Mouse (Mus musculus): Measurements from ENCODE around the gene Ppif.

The Ppif gene

GRCm38 (mm10) chr14:25736140-25736539 lies 42.2 kb downstream of the Ppif start:
- DNase-seq (ENCODE audit: low read depth, low spot score), result no peak

- DNase-seq (ENCODE audit: low read depth, low spot score), result peak; percentile 97
Observed at GRCm38 (mm10) chr14:25736589-25736988, 42.6 kb downstream of the Ppif start.

GRCm38 (mm10) chr14:25738591-25739001 lies 44.6 kb downstream of the Ppif start:
- DNase-seq (ENCODE audit: low read depth, low spot score), result no peak

GRCm38 (mm10) chr14:25739957-25740565 lies 46.1 kb downstream of the Ppif start:
- DNase-seq (ENCODE audit: low read depth, low spot score), result no peak

GRCm38 (mm10) chr14:25741211-25741610 lies 47.3 kb downstream of the Ppif start:
- DNase-seq (ENCODE audit: low read depth, low spot score), result no peak

GRCm38 (mm10) chr14:25741840-25742367 lies 48.0 kb downstream of the Ppif start:
- no peak for DNase-seq (ENCODE audit: low read depth, low spot score)

- DNase-seq (ENCODE audit: low read depth, low spot score), result no peak
Observed at GRCm38 (mm10) chr14:25742943-25743342, 49.0 kb downstream of the Ppif start.

GRCm38 (mm10) chr14:25745365-25746184 lies 51.6 kb downstream of the Ppif start:
- DNase-seq (ENCODE audit: low read depth, low spot score), result no peak

- DNase-seq (ENCODE audit: low read depth, low spot score), result no peak
Observed at GRCm38 (mm10) chr14:25746371-25746770, 52.4 kb downstream of the Ppif start.

- DNase-seq (ENCODE audit: low read depth, low spot score), result no peak
Observed at GRCm38 (mm10) chr14:25746971-25747945, 53.3 kb downstream of the Ppif start.

- no peak for DNase-seq (ENCODE audit: low read depth, low spot score)
Observed at GRCm38 (mm10) chr14:25747996-25748756, 54.2 kb downstream of the Ppif start.

- no peak for DNase-seq (ENCODE audit: low read depth, low spot score)
Observed at GRCm38 (mm10) chr14:25749143-25749909, 55.4 kb downstream of the Ppif start.
